In the genomic region with DNA sequence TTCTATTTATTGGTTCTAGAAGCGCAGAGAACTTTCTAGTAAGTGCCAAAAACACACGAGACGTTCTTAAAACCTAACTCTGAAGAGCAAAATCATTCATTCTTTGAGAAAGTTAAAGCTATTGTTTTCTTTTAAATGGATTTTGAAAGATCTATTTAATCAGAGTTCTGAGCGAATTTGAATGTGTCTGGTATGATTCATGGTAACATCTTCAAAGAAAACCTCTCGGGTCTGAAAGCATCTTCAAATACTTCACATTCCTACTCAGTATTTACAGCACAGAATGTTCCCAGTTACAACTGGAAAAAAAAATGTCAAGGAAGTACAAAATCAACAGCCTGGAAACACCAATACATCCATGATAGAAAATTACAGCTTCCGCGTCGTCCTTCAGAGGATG, we compare ENCODE assay signal across 28 mouse cellular contexts. TPM values are rescaled to one million over a fixed set of nuclear protein-coding genes. Genes with fewer than 3 reads are reported as not detected.
DNase-seq lines count a peak whose midpoint lies in the region; ATAC-seq and TF ChIP-seq lines count a peak whose summit lies in the region.
"Had no signal": no experiment of that assay in that cellular context is flagged by ENCODE, and none has a peak within 500 bp of the region (broad histone marks: within the 10 kb centered on the region; RNA-seq: fewer than 3 reads in every experiment).

No protein-coding gene starts in this region.

- H3K4me1 ChIP-seq in kidney, postnatal 0 days (replicated peaks; ENCODE audit: insufficient read depth, low read length) = no peaks in the 10 kb centered on the region
- H3K4me1 ChIP-seq: embryonic facial prominence, embryonic 10.5 days; embryonic facial prominence, embryonic 13.5 days; forebrain, embryonic 12.5 days; forebrain, embryonic 15.5 days; heart, embryonic 10.5 days; heart, embryonic 13.5 days had no signal

- H3K4me2 ChIP-seq in kidney, postnatal 0 days (ENCODE audit: low read length) = no peak overlapping the region
- H3K4me2 ChIP-seq: embryonic facial prominence, embryonic 13.5 days; forebrain, embryonic 12.5 days; forebrain, embryonic 15.5 days; heart, embryonic 13.5 days; hindbrain, embryonic 14.5 days had no signal

- peak; percentile 70 for DNase-seq in kidney, postnatal 0 days (ENCODE audit: low spot score)
- no peak for DNase-seq in kidney, postnatal 4 days
- DNase-seq in 3T3-L1 (ENCODE audit: low read depth, low spot score) = peak; percentile 17
- DNase-seq in Muller cell, postnatal 12 days (ENCODE audit: inconsistent ontology term) = peak; percentile 66
- DNase-seq in spleen, postnatal 4 days (ENCODE audit: low spot score in 2 of 2) = no peak
- no peak for DNase-seq in embryo, embryonic 10.5 days (ENCODE audit: low spot score)
- DNase-seq: adrenal gland, postnatal 10 days; adrenal gland, postnatal 36 days; cerebellum, adult 11 months; cerebellum, adult 2 months; cerebellum, adult 9-11 months; cerebellum, postnatal 25 days; embryo, embryonic 11 days; gastrocnemius, postnatal 25 days; heart, adult 2 months; heart, postnatal 14 days; heart, postnatal 4 days had no signal

- no peaks in the 10 kb centered on the region for H3K27me3 ChIP-seq in kidney, postnatal 0 days (ENCODE audit: insufficient read depth, low read length)
- H3K27me3 ChIP-seq: forebrain, embryonic 15.5 days; heart, embryonic 13.5 days; Patski had no signal

- no peak for ATAC-seq in kidney, postnatal 0 days (replicated peaks; ENCODE audit: low FRiP score, low read depth)
- ATAC-seq: forebrain, embryonic 15.5 days; hindbrain, postnatal 0 days; inflammation-experienced regulatory T-cells, adult 6 months; Patski had no signal

- no peaks in the 10 kb centered on the region for H3K9me3 ChIP-seq in kidney, postnatal 0 days (replicated peaks; ENCODE audit: low read length)
- H3K9me3 ChIP-seq: embryonic facial prominence, embryonic 10.5 days; embryonic facial prominence, embryonic 13.5 days; forebrain, embryonic 12.5 days; forebrain, embryonic 15.5 days; heart, embryonic 10.5 days; heart, embryonic 13.5 days had no signal

- 67% methylated on average over 8 of the region's 8 CpGs for WGBS in kidney, postnatal 0 days

- no peak overlapping the region for H3K9ac ChIP-seq in kidney, postnatal 0 days (ENCODE audit: low read depth, low read length)
- H3K9ac ChIP-seq: embryonic facial prominence, embryonic 13.5 days; forebrain, embryonic 12.5 days; forebrain, embryonic 15.5 days; heart, embryonic 13.5 days; hindbrain, embryonic 14.5 days had no signal

- no peak overlapping the region for H3K4me3 ChIP-seq in kidney, postnatal 0 days (replicated peaks; ENCODE audit: low read depth, low read length)
- H3K4me3 ChIP-seq: embryonic facial prominence, embryonic 10.5 days; embryonic facial prominence, embryonic 13.5 days; erythroblast, embryonic 14.5 days; forebrain, embryonic 12.5 days; forebrain, embryonic 15.5 days; heart, adult 2 months; heart, embryonic 10.5 days; heart, embryonic 13.5 days had no signal

- no peaks in the 10 kb centered on the region for H3K36me3 ChIP-seq in kidney, postnatal 0 days (ENCODE audit: insufficient read depth, low read length)
- H3K36me3 ChIP-seq: embryonic facial prominence, embryonic 10.5 days; embryonic facial prominence, embryonic 13.5 days; forebrain, embryonic 12.5 days; forebrain, embryonic 15.5 days; heart, embryonic 10.5 days; heart, embryonic 13.5 days had no signal

- H3K27ac ChIP-seq in kidney, postnatal 0 days = no peak overlapping the region
- H3K27ac ChIP-seq: embryonic facial prominence, embryonic 10.5 days; embryonic facial prominence, embryonic 13.5 days; forebrain, embryonic 12.5 days; forebrain, embryonic 15.5 days; heart, adult 2 months; heart, embryonic 10.5 days; heart, embryonic 13.5 days; hindbrain, embryonic 14.5 days; hindbrain, postnatal 0 days had no signal

- no peak for TF ChIP-seq CTCF in kidney, postnatal 0 days (IDR thresholded peaks at IDR 0.05; ENCODE audit: low read depth)

RNA-seq across cellular contexts. Expression of gene Kdr, which starts 9.3 kb away (rescaled TPM):
- polyA plus RNA-seq in kidney, postnatal 0 days (2015; fragmentation: Nextera tagmentation; extraction: Ambion mirVana) = 19.6 and 21.9 TPM in 2 replicates
- polyA plus RNA-seq: Patski had no signal

Comparison
In these comparisons a context has a peak if more than half of its experiments do, and no peak if none do; other contexts are left out.
1. DNase-seq: peak in kidney, postnatal 0 days (single experiment), 3T3-L1 (single experiment) and Muller cell, postnatal 12 days (single experiment); none in kidney, postnatal 4 days (0 of 2), spleen, postnatal 4 days (0 of 2) and embryo, embryonic 10.5 days (single experiment).